ENCODE assay signal across 8 mouse cellular contexts in genomic region chr16:14362099-14362820, GRCm38 (mm10). TPM values are rescaled to one million over a fixed set of nuclear protein-coding genes. Genes with fewer than 3 reads are reported as not detected.
DNase-seq lines count a peak whose midpoint lies in the region; ATAC-seq lines count a peak whose summit lies in the region.

No protein-coding gene starts in this region.

- H3K27me3 ChIP-seq in intestine, embryonic 16.5 days (replicated peaks; ENCODE audit: control insufficient read depth, insufficient read depth, low read length): no peaks in the 10 kb centered on the region
- H3K27me3 ChIP-seq in neural tube, embryonic 11.5 days (ENCODE audit: control insufficient read depth, insufficient read depth, low read length): no peaks in the 10 kb centered on the region

- H3K9me3 ChIP-seq in intestine, embryonic 16.5 days (ENCODE audit: control insufficient read depth, low read length): no peaks in the 10 kb centered on the region
- H3K9me3 ChIP-seq in neural tube, embryonic 11.5 days (ENCODE audit: control insufficient read depth, low read length): no peaks in the 10 kb centered on the region

- peak overlapping the region; percentile 96 for H3K4me2 ChIP-seq in intestine, embryonic 16.5 days (ENCODE audit: low read depth, low read length)
- H3K4me2 ChIP-seq in neural tube, embryonic 11.5 days (ENCODE audit: low read depth): peak overlapping the region; percentile 78

- no peaks in the 10 kb centered on the region for H3K36me3 ChIP-seq in intestine, embryonic 16.5 days (ENCODE audit: control insufficient read depth, insufficient read depth, low read length)
- H3K36me3 ChIP-seq in neural tube, embryonic 11.5 days (ENCODE audit: control insufficient read depth, insufficient read depth, low read length): no peaks in the 10 kb centered on the region

- WGBS in intestine, embryonic 16.5 days: 37% methylated on average over 7 of the region's 7 CpGs
- 32% methylated on average over 7 of the region's 7 CpGs for WGBS in neural tube, embryonic 11.5 days

- peak; percentile 16 for DNase-seq in embryo, embryonic 10 days (ENCODE audit: low spot score)
- no peak for DNase-seq in embryo, embryonic 9.5 days (ENCODE audit: extremely low spot score)
- peak; percentile 43 for DNase-seq in 416B (ENCODE audit: low read depth)
- DNase-seq in embryo, embryonic 11 days: peak; percentile 20
- DNase-seq in neural tube, embryonic 11.5 days (ENCODE audit: low spot score): no peak
- DNase-seq in urinary bladder, postnatal 10 days (ENCODE audit: low spot score): no peak

- ATAC-seq in intestine, embryonic 16.5 days: no peak
- ATAC-seq in neural tube, embryonic 11.5 days (ENCODE audit: insufficient read depth, low FRiP score, low TSS enrichment): no peak
- ATAC-seq in megakaryocyte-erythroid progenitor cell, adult 5-6 weeks (replicated peaks; ENCODE audit: low FRiP score, low TSS enrichment, poor library complexity, severe bottlenecking): no peak

- H3K4me1 ChIP-seq in intestine, embryonic 16.5 days (ENCODE audit: control insufficient read depth, insufficient read depth, low read length): peaks cover 9% of the 10 kb centered on the region; the same call in 1 of the 2 replicates
- H3K4me1 ChIP-seq in neural tube, embryonic 11.5 days (ENCODE audit: control insufficient read depth, insufficient read depth, low read length): peaks cover 6% of the 10 kb centered on the region; the same call in 1 of the 2 replicates

- no peak overlapping the region for H3K27ac ChIP-seq in intestine, embryonic 16.5 days (ENCODE audit: low read length)
- H3K27ac ChIP-seq in neural tube, embryonic 11.5 days (ENCODE audit: low read depth, low read length): no peak overlapping the region

- H3K4me3 ChIP-seq in intestine, embryonic 16.5 days (ENCODE audit: low read length): peak overlapping the region; percentile 79
- H3K4me3 ChIP-seq in neural tube, embryonic 11.5 days (ENCODE audit: low read depth, low read length): peak overlapping the region; percentile 60

- H3K9ac ChIP-seq in intestine, embryonic 16.5 days (ENCODE audit: low read depth, low read length): peak overlapping the region; percentile 83
- peak overlapping the region; percentile 75 for H3K9ac ChIP-seq in neural tube, embryonic 11.5 days (ENCODE audit: low read length)

RNA-seq across cellular contexts. Expression of gene Abcc1, which starts 0.9 kb away (rescaled TPM):
- 5.6 and 7.1 TPM in 2 replicates for polyA plus RNA-seq in intestine, embryonic 16.5 days (2015; fragmentation: Nextera tagmentation; extraction: Ambion mirVana)
- 7.0 and 7.5 TPM in 2 replicates for polyA plus RNA-seq in neural tube, embryonic 11.5 days (2014; fragmentation: Nextera tagmentation; extraction: Ambion mirVana)
- total RNA-seq in megakaryocyte-erythroid progenitor cell, adult 5-6 weeks (2014; fragmentation: Nextera tagmentation): 32.6 and 42.0 TPM in 2 replicates
- 19.1 and 25.8 TPM in 2 replicates for total RNA-seq in megakaryocyte-erythroid progenitor cell, adult 5-6 weeks (2017)

RNA-seq across cellular contexts. Expression of gene Fopnl, which starts 45.1 kb away (rescaled TPM):
- polyA plus RNA-seq in intestine, embryonic 16.5 days (2015; fragmentation: Nextera tagmentation; extraction: Ambion mirVana): 106 and 115 TPM in 2 replicates
- 154 and 159 TPM in 2 replicates for polyA plus RNA-seq in neural tube, embryonic 11.5 days (2014; fragmentation: Nextera tagmentation; extraction: Ambion mirVana)
- total RNA-seq in megakaryocyte-erythroid progenitor cell, adult 5-6 weeks (2014; fragmentation: Nextera tagmentation): 60.9 and 92.5 TPM in 2 replicates
- total RNA-seq in megakaryocyte-erythroid progenitor cell, adult 5-6 weeks (2017): 39.4 and 40.3 TPM in 2 replicates

Comparison
In these comparisons a context has a peak if more than half of its experiments do, and no peak if none do; other contexts are left out.
1. DNase-seq: peak in embryo, embryonic 10 days (single experiment), 416B (single experiment) and embryo, embryonic 11 days (single experiment); none in embryo, embryonic 9.5 days (single experiment), neural tube, embryonic 11.5 days (single experiment) and urinary bladder, postnatal 10 days (single experiment).